ENCODE assay signal across 8 mouse cellular contexts in genomic region chr11:6545857-6546192, GRCm38 (mm10). TPM values are rescaled to one million over a fixed set of nuclear protein-coding genes. Genes with fewer than 3 reads are reported as not detected.
A peak's percentile ranks its signal among the peaks of the same experiment; 100 is the strongest.
DNase-seq lines count a peak whose midpoint lies in the region; ATAC-seq and TF ChIP-seq lines count a peak whose summit lies in the region.

No protein-coding gene starts in this region.

- peak overlapping the region; percentile 76 for H3K4me2 ChIP-seq in forebrain, embryonic 13.5 days
- H3K4me2 ChIP-seq in liver, embryonic 14.5 days (ENCODE audit: low read depth) = peak overlapping the region; percentile 83

- no peaks in the 10 kb centered on the region for H3K9me3 ChIP-seq in heart, embryonic 10.5 days
- no peaks in the 10 kb centered on the region for H3K9me3 ChIP-seq in forebrain, embryonic 13.5 days (replicated peaks)
- H3K9me3 ChIP-seq in liver, embryonic 14.5 days (ENCODE audit: control insufficient read depth, low read length) = no peaks in the 10 kb centered on the region

- no peaks in the 10 kb centered on the region for H3K27me3 ChIP-seq in heart, embryonic 10.5 days (ENCODE audit: insufficient read depth, poor library complexity, severe bottlenecking)
- no peaks in the 10 kb centered on the region for H3K27me3 ChIP-seq in forebrain, embryonic 13.5 days
- no peaks in the 10 kb centered on the region for H3K27me3 ChIP-seq in liver, embryonic 14.5 days (ENCODE audit: control insufficient read depth, insufficient read depth, low read length)

- peak overlapping the region; percentile 89 for H3K9ac ChIP-seq in forebrain, embryonic 13.5 days
- peak overlapping the region; percentile 89 for H3K9ac ChIP-seq in liver, embryonic 14.5 days (replicated peaks)

- TF ChIP-seq CTCF in liver, embryonic 14.5 days (IDR thresholded peaks at IDR 0.05; ENCODE audit: low read depth) = no peak

- peak; percentile 11 for ATAC-seq in forebrain, embryonic 13.5 days
- no peak for ATAC-seq in liver, embryonic 14.5 days (ENCODE audit: insufficient read depth)
- no peak for ATAC-seq in cerebellum, adult (ENCODE audit: insufficient number of reproducible peaks, low FRiP score, low TSS enrichment)

- H3K4me3 ChIP-seq in heart, embryonic 10.5 days = peak overlapping the region; percentile 84
- peak overlapping the region; percentile 79 for H3K4me3 ChIP-seq in forebrain, embryonic 13.5 days
- peak overlapping the region; percentile 79 to 88 for H3K4me3 ChIP-seq in liver, embryonic 14.5 days (ENCODE audit: insufficient read depth in 1 of 2, low read depth in 2 of 2, low read length in 2 of 2)

- H3K4me1 ChIP-seq in heart, embryonic 10.5 days = peaks cover 8% of the 10 kb centered on the region; the same call in 1 of the 2 replicates
- H3K4me1 ChIP-seq in forebrain, embryonic 13.5 days = peaks cover 12% of the 10 kb centered on the region
- peaks cover 11% of the 10 kb centered on the region in 2 experiments for H3K4me1 ChIP-seq in liver, embryonic 14.5 days (replicated peaks; ENCODE audit: control insufficient read depth in 2 of 2, insufficient read depth in 2 of 2, low read length in 1 of 2)

- TF ChIP-seq EP300 in liver, embryonic 14.5 days (IDR thresholded peaks at IDR 0.05; ENCODE audit: low read depth) = no peak

- 27% methylated on average over 3 of the region's 3 CpGs for WGBS in heart, embryonic 10.5 days
- WGBS in forebrain, embryonic 13.5 days = 30% methylated on average over 3 of the region's 3 CpGs
- 37% methylated on average over 3 of the region's 3 CpGs for WGBS in liver, embryonic 14.5 days (ENCODE audit: insufficient replicate concordance)

- H3K36me3 ChIP-seq in heart, embryonic 10.5 days = peaks cover 6% of the 10 kb centered on the region; the same call in 1 of the 2 replicates
- no peaks in the 10 kb centered on the region for H3K36me3 ChIP-seq in forebrain, embryonic 13.5 days (ENCODE audit: poor library complexity, severe bottlenecking)
- H3K36me3 ChIP-seq in liver, embryonic 14.5 days (replicated peaks; ENCODE audit: control insufficient read depth, insufficient read depth, low read depth) = no peaks in the 10 kb centered on the region; the same call in 1 of the 2 replicates

- no peak for DNase-seq in heart, embryonic 10.5 days (ENCODE audit: low spot score)
- no peak for DNase-seq in heart, adult 18-20 months
- peak; percentile 15 for DNase-seq in 3T3-L1 (ENCODE audit: low read depth, low spot score)
- DNase-seq in liver, embryonic 14.5 days (ENCODE audit: low read depth in 3 of 3, low spot score in 3 of 3) = no peak
- DNase-seq in yolk sac, embryonic 10.5 days (ENCODE audit: low spot score) = no peak
- no peak for DNase-seq in right cerebral cortex, adult 2 months (ENCODE audit: low spot score in 2 of 2)

- H3K27ac ChIP-seq in heart, embryonic 10.5 days = peak overlapping the region; percentile 97
- peak overlapping the region; percentile 95 for H3K27ac ChIP-seq in forebrain, embryonic 13.5 days
- peak overlapping the region; percentile 94 for H3K27ac ChIP-seq in liver, embryonic 14.5 days

RNA-seq across cellular contexts. Expression of gene Ccm2, which starts 0.9 kb away (rescaled TPM):
- 86.1 and 108 TPM in 2 replicates for polyA plus RNA-seq in heart, embryonic 10.5 days (2016; fragmentation: Nextera tagmentation; extraction: Ambion mirVana)
- total RNA-seq in heart, adult 18-20 months (2021) = 10 to 100 TPM; 24.7 to 26.0 TPM
- 82.2 and 90.5 TPM in 2 replicates for polyA plus RNA-seq in forebrain, embryonic 13.5 days (2015; fragmentation: Nextera tagmentation; extraction: Ambion mirVana)
- polyA plus RNA-seq in liver, embryonic 14.5 days (2012; rRNA removed) = 33.1 and 36.8 TPM in 2 replicates
- polyA plus RNA-seq in liver, embryonic 14.5 days (2014; fragmentation: Nextera tagmentation; extraction: Ambion mirVana) = 39.0 and 39.4 TPM in 2 replicates

RNA-seq across cellular contexts. Expression of gene Myo1g, which starts 25.1 kb away (rescaled TPM):
- polyA plus RNA-seq in heart, embryonic 10.5 days (2016; fragmentation: Nextera tagmentation; extraction: Ambion mirVana) = 0.69 and 1.6 TPM in 2 replicates
- 1 to 10 TPM; 1.6 to 2.9 TPM for total RNA-seq in heart, adult 18-20 months (2021)
- polyA plus RNA-seq in forebrain, embryonic 13.5 days (2015; fragmentation: Nextera tagmentation; extraction: Ambion mirVana) = 0.17 and 0.21 TPM in 2 replicates
- polyA plus RNA-seq in liver, embryonic 14.5 days (2012; rRNA removed) = 5.7 and 7.0 TPM in 2 replicates
- polyA plus RNA-seq in liver, embryonic 14.5 days (2014; fragmentation: Nextera tagmentation; extraction: Ambion mirVana) = 5.4 and 5.7 TPM in 2 replicates
